Mouse (Mus musculus): ENCODE data around the gene Nlgn1.

Nlgn1 gene

DNA sequence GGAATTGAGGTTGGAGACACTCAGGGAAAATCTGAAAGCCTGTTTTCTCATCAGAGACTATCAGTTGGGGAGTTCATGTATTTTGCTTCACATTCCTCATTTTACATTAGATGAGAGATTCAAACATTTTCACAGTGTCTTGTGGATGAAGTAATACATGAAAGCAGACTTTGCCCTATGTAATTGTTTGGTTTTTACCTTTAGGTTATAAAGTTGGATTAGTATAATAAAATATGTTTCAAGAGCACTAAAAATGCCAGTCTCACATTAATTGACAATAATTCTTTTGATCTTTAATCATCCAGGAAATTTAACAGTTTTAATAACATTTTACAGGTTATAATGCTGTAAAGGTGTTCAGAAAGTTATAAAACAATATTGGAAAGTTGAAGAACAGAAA is 262.9 kb downstream of the Nlgn1 start:
- DNase-seq (ENCODE audit: low read depth, low spot score): no peak

DNA sequence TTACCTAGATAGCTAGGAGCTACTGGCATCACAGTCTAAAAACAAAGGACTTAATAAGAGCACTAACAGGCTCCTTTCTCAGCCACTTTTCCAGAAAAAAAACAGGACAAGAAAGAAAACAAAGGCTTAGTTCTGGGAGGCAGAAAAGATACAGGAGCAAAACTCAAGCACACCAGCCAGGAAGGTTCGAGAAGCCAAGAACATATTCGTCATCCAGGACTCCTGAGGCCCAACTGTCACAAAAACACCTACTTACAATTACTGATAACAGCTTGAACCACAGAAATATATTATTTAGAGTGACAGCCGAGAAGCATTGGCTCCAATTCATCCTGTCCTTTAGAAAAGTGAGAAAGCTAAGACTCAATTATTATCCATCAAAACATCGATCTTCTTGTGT is 281.5 kb downstream of the Nlgn1 start:
- DNase-seq (ENCODE audit: low read depth, low spot score): no peak

DNA sequence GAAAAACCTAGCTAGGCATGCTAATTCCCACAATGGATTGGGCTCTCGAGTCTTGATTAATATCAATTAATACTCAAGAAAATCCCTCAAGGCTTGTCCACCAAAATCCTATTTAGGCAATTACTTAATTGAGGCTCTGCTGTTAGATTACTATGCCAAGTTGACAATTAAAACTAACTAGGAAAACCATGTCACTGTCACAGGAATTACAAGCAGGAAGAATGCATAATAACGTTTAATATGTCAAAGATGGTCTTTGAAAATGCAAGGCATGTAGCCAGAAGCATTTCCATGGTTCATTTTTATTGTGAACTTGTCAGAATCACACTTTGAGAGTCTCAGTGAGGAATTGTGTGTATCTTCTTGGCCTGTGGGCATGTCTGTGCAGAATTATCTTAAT is 289.3 kb downstream of the Nlgn1 start:
- DNase-seq (ENCODE audit: low read depth, low spot score): no peak

DNA sequence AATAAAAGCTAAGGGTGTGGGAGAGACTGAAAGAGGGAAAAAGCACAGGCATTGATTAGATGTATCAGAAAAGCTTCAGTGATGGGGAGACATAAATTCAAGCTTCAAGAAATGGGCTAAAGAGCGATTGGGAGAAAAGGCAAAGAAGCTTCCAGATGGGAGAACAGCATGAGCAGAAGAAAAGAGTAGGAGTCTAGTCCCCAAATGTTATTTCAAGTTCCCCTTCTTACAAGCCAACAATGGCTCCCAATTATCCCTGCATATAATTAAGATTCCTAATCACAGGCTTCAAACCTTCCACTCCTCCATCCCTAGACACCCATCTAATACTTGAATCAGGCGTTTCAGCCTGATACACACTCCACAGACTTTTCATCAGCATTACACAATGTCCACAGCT is 292.6 kb downstream of the Nlgn1 start:
- DNase-seq (ENCODE audit: low read depth, low spot score): no peak

DNA sequence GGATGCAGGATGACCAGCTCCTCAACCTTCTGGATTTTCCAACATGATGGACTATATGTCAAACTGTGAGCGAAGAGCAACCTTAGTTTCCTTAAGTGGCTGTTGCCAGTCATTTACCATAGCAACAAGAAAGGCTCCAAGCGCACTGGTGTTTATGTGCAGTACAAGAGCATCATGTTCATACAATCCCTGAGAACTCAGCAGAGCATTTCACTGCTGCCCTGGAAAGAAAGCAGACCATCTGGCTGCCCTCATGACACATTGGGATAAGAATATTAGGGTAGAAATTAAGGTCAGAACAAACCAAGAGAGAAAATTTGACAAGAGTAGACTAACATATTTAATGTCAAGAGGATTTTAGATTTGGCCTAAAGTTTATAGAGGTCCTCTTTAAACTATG is 306.2 kb downstream of the Nlgn1 start:
- no peak for DNase-seq (ENCODE audit: low read depth, low spot score)

DNA sequence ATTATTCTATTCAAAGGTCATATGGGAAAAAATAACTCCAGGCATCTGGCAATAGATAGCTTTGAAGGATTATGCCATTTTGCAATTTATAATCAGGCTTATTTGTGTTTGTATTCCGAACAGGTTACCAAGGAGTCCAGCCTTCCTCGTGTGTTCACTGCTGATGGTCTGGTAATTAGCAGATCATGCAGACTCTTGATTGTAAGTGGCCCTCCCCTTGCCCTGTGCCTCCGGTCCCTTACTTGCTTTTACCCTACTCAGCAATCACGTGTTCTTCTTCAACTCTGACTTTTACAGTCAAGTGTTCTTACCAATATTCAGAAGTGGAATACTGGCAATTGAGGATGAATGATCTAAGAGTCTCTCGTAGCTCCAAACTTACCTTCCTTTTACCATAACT is 309.0 kb downstream of the Nlgn1 start:
- no peak for DNase-seq (ENCODE audit: low read depth, low spot score)

DNA sequence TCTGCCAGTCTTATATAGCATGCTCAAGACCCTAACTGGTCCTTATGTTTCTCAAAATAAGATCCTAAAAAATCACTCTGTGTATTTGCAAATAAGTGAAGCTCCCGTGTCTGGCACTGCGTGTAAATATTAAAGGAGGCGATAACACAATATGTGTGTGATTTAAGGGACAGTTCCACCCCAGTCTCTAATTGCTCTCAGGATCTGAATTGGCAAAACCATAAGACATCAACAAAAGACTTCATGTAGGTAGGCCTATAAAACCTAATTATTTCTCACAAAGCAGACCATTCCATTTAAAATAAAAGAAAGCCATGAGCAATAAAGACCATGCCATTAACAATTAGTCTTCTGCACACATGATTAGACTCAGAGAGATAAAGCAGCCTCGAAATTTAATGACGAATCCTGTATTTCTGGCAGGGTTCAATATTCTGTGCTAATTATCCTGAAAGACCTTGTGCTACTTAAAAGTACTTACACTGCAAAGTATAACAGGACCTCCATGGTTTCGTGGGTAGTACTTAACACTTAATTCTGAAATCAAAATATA is 310.6 kb downstream of the Nlgn1 start:
- no peak for DNase-seq (ENCODE audit: low read depth, low spot score)

DNA sequence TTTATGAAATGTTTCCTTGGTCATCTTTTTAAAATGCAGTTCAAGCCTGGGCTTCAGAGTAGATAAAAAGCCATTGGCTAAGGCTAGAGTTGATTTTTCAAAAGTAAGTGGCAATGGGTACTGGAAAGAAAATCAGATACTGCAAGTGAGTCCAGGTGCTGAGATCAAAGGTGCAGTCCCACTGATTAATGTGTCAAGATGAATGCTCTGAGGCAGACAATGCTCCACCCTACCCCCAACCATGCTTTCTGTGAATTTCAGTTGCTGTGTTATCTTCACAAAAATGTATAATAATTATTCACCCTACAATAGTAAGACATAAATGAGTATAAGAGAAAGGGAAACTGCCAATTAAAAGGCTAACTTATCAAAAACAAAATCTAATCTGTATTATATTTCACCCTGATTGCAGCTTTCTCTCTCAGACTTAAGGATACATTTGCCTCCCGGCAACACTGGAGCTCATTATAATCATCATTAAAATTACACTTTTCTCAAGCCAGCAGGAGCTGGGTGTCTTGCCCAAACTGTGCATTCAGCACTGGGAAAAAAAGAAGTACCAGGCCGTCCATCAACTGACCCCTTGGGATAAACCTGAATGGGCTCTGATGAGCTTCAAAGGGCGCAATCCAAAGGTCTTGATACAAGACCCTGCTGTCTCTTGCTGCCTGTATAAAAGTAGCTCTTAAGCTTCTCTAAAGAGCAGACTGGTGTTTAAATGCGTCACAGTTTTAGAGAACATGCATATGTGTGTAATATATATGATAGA is 320.8 kb downstream of the Nlgn1 start:
- DNase-seq (ENCODE audit: low read depth, low spot score): no peak

DNA sequence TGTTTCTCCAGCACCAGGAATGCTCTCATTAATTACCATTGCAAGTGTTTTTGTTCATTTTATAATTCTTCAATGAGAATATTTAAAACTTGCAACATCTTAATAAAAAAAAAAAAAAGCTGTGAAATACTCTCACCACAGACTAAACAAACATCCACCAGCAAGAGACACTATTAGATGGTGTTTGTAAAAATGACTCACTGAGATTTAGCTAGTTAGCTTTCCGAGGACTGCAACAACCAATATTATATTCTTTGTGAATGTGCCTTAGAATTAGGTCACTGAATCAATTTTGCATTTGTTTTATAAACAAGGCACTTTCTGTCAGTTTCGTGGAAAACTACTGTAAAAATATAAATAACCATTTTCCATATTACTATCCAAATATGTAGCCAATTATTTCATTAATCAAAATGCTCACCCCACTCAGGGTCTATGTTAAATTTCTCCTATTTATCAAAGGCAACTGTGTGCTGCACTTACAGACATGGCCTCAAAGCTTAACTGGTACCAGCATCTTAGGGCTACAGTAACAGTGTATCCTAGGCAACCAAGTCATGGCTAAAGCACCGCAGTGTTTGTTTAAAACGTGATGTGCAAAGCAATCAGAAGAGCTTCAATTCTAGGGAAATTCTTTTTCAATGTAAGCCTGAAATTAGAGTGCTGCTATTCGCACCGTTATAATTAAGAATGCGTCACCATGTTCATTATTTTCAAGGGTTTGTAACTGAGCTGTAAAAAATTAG is 329.2 kb downstream of the Nlgn1 start:
- DNase-seq (ENCODE audit: low read depth, low spot score): no peak

DNA sequence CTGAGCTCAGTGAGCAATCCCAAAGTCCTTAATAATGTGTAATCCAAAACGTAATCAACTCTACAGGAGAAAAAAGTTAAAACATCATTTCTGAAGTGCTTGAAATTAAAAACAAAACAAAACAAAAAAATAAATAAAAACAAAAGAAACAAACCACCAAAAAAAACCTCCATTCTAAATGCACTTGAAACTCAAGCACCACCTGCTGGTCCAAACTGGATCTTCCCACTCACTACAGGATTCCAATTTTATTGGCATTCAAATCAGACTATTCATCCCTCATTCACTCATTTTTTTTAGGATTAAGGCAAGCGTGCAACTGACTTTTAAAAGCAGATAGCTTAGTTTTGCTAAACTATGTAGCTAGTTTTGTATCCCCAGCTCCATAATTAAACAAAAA is 329.9 kb downstream of the Nlgn1 start:
- no peak for DNase-seq (ENCODE audit: low read depth, low spot score)

DNA sequence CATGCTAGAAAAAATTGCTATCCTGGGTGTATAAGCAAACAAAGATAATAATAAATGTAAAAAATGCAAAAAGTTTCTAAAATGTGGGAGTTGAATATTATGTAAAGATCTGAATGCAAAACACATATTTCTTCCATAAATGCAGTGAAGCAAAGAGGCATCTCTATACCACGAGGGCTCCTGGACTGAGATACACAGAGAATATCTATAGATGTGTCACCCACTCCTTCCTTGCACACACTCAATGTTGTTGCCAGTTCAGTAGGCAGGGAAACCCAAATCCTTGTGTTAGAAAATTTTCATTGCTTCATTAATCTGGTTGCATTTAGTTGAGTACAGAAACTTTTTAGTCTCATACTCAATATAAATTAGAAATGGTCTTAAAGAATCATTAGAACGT is 364.7 kb downstream of the Nlgn1 start:
- no peak for DNase-seq (ENCODE audit: low read depth, low spot score)

DNA sequence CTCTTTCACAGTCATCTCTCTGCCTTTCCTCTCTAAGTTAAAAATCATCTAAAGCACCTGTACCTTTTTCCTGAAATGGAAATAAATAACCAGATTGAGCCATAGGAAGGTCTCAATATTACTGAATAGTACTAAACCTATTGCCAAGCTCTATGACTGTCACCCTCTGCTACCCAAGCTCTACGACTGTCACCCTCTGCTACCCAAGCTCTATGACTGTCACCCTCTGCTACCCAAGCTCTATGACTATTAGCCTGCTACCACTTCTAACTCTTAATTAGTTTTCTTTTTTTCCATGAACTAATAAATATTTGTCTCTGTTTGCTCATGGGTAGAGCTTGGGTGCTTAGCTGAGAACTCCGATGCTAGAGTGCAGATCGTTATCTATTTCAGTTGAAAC is 368.0 kb downstream of the Nlgn1 start:
- DNase-seq (ENCODE audit: low read depth, low spot score): no peak

DNA sequence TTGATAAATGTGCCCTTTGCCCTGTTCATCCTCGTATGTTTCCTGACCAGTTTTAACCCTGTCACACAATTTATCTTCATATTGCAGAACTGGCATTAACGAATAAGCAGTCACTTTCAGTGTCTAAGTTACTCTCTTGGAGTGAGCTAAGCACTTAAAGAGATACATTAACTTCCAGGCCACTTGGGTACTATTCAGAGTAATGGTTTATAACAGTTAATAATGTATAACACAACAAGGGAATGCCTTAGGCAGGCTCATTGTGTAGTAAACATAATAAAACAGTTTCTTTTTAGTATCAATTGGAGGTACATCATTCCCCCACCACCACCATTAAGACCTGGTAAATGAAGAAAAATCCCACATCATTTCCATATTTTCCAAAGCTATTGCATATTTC is 368.7 kb downstream of the Nlgn1 start:
- no peak for DNase-seq (ENCODE audit: low read depth, low spot score)

DNA sequence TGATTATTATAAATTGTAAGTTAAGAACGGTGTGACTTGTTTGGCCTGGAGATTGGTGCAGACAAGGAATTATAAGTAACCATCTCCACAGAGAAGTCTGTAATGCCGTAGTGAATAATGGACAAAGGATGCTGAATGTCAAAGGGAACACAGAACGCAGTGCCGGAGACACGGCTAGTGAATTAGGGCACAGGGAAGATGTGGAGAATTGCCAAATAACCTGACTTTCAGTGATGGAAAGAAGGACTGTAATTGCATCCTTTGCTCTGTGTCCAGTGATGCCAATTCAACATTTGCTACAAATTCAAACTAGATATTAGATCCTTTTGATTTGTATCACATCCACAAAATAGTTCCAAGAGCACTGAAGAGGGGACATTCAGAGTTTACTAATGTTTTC is 415.7 kb downstream of the Nlgn1 start:
- no peak for DNase-seq (ENCODE audit: low read depth, low spot score)

DNA sequence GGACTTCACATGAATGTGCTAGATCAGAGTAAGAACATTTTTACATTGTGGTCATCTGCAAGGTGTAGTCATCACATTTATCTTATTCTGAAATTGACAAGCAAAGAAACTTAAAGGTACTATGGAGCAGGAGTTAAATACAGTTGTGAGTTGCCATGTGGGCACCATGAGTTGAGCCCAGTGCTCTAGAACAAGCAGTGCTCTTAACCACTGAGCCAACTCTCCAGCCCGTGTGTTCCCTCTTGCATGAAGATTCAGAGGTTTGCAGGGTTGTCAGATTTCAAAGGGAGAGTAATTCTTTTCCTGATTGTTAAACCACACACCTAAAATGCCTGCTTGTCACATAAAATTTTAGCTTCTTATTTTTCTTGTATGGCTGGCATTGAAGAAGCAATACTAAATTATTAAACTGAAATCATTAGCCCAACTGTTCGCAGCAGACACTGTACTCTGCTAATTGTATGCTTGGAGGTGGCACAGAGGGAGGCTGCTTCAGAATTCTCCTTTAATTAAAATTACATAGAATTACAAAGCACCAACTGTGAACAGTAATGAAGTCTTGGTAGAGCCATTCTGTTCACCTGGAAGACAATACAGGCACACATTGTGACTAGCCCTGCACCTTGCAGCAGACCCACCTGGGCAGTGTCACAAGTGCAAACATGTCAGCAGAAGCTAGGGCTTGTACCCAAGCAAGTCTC is 417.7 kb downstream of the Nlgn1 start:
- DNase-seq (ENCODE audit: low read depth, low spot score): no peak

DNA sequence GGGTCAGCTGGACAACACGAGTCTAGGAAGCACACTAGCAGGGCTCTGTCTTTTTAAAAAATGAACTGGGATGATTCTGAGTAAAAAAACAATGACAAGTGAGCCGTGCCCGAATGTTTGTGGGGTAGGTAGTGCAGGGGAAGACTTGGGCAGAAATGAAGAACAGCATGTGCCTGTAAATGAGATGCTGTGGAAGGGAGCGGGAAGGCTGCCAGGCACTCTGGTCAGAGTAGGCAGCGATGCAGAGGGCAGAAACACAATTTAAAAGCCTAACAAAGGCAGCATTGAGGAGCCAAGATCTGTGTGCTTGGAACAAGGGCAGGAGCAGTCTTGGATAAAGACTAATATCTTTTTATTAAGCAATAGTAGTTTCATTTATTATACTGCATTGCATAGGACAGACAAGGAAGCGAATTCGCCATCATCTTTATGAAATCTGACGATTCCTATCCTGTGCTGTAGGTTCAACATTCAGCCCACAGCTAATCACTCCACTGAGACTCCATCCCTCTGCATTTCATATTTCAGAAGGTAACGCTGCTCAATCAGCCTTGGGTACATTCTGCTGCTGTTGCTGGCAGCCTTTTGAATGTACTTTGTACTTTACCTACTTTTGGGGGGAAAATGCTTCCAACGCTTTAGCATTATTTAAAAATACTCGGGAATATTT is 429.0 kb downstream of the Nlgn1 start:
- DNase-seq (ENCODE audit: low read depth, low spot score): no peak

DNA sequence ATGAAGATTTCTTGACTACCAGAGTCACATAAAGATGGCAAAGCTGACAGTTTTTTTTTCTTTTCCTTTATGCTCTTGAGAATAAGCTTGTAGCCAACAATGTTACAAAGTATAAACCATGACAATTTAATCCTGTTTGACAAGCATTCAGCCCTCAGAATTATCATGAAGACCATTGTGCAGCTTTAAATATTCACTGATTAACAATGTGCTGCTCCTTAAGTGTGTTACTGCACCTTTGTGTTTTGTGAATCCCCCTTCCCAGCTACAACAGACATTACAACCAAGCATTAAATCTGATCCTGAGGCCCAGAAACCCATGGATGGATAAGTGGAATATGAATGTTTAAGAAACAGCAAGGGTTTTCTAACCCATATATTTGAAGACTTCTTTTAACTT is 434.8 kb downstream of the Nlgn1 start:
- no peak for DNase-seq (ENCODE audit: low read depth, low spot score)

DNA sequence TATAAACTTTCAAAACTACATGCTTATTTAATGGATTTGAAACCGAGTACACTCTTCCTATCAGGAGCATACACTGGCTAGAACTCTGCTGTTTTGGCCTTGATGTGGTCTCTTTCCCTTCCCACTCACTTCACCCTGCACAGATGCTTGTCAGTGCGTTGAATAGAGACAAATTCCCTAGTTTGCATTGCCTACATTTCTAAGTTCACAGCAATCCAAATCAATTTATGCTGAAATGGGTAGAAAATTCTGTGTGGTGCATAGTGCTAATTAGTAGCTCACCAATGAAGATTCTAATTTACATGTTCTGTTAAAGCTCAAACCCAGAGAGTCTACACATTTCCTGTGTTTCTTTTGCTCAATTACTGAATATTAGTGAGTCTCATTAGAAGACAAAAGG is 447.5 kb downstream of the Nlgn1 start:
- DNase-seq (ENCODE audit: low read depth, low spot score): no peak

DNA sequence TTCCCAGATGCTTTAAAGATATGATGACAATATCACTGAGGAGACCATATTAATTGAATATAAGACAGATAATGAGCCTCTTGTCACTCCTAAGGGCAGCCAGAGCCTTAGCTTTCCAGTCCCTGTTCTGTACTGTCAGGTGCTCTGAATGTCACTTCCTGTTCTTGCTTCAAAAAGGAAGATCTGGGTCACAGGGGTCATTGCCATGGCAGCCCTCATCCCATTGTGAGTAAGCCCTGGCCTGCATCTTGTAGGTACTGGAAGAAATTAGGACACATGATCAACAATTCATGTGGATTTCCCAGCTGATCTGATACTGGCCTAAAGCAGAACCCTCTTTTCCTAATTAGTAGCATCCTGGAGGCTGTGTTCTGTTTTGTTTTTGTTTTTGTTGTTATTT is 463.1 kb downstream of the Nlgn1 start:
- DNase-seq (ENCODE audit: low read depth, low spot score): no peak

DNA sequence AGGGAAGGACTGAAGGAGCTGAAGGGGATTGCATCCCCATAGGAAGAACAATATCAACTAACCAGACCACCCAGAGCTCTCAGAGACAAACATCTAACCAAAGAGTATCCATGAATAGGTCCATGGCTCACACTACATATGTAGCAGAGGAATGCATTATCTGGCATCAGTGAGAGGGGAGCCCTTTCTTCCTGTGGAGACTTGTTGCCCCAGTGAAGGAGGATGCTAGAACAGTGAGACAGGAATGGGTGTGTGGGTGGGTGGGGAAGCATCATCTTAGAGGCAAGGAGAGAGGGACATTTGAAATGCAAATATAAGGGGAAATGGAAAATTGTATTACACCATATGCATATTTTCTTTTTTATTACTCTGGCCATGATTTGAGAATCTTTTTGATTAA is 473.9 kb downstream of the Nlgn1 start:
- no peak for DNase-seq (ENCODE audit: low read depth, low spot score)

DNA sequence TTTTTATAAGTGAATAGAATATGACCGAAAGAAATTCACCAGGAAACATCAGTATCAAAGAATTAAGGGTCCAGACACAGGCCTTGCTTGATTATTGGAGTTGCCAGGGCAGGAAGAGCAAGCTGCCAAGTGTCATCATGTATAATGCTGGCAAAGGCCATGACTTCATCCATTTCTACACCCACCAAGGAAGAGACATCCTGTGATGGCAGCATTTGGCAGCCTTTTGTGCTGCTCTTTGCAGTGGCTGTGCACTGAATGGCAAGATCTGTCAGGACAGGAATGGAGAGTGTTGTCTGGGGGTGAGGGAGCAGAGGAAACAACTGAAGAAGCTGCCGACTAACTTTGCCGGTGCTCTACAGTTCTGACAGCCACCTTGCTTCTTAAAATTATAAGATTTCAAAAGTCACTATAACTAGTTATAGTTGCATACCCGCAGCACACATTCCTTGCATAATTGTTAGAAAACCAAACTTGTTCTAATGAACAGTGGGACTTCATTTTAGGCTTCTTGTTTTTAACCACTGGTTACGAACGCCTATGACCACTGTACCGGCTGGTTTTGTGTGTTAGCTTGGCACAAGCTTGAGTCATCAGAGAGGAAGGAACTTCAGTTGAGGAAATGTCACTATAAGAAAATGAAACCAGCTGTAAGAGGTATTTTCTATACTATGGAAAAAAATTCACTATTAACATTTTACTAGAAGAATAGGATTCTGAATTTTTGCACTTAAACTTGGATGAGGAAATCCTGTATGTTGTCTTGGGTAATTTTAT is 487.4 kb downstream of the Nlgn1 start:
- DNase-seq (ENCODE audit: low read depth, low spot score): no peak

Measured in WW6 (cell line).